Mouse (Mus musculus) forebrain, embryonic 12.5 days (tissue): ENCODE measurements around the gene Gm49387. TPM values are rescaled to one million over a fixed set of nuclear protein-coding genes. Genes with fewer than 3 reads are reported as not detected.

Experiments used
- ATAC-seq: fragments of 200-750 bp; cut with Nextera tagmentation; 2 replicates; pipeline ENCODE4 v1.8.0; 2017; ENCODE audit warnings: moderate TSS enrichment; ENCODE audit not compliant: low FRiP score
- H3K27ac ChIP-seq: fragments of 300-500 bp; sonication (generic); 2 replicates; pipeline ENCODE4 v1.5.1; 2016; ENCODE audit warnings: mild to moderate bottlenecking
- H3K27me3 ChIP-seq: fragments of 300-500 bp; sonication (generic); 2 replicates; pipeline ENCODE4 v1.6.1; 2016; ENCODE audit warnings: mild to moderate bottlenecking
- H3K36me3 ChIP-seq: fragments of 300-500 bp; sonication (generic); replicated peaks from 2 replicates; pipeline ENCODE4 v1.6.1; 2016; ENCODE audit warnings: mild to moderate bottlenecking
- H3K4me1 ChIP-seq: fragments of 300-500 bp; sonication (generic); 2 replicates; pipeline ENCODE4 v1.6.1; 2016
- H3K4me2 ChIP-seq: fragments of 300-500 bp; sonication (generic); 2 replicates; pipeline ENCODE4 v1.6.1; 2016; ENCODE audit warnings: mild to moderate bottlenecking, moderate library complexity
- H3K4me3 ChIP-seq: fragments of 300-500 bp; sonication (generic); replicated peaks from 2 replicates; pipeline ENCODE4 v1.5.1; 2016; ENCODE audit warnings: mild to moderate bottlenecking
- H3K9ac ChIP-seq: fragments of 300-500 bp; sonication (generic); 2 replicates; pipeline ENCODE4 v1.6.1; 2016; ENCODE audit warnings: mild to moderate bottlenecking
- H3K9me3 ChIP-seq: fragments of 300-500 bp; sonication (generic); 2 replicates; pipeline ENCODE4 v1.6.1; 2016
- WGBS: fragments of 180-500 bp; shearing (Covaris S2); methylation state at CpG from one replicate; pipeline ENCODE4 v1.1.7; 2016; 5-methylcytosine and 5-hydroxymethylcytosine counted together
- polyA plus RNA-seq: library from polyadenylated mRNA; unstranded; fragments of >200 nt; fragmentation: Nextera tagmentation; extraction: Ambion mirVana; gene quantifications from 2 replicates; pipeline ENCODE4 v1.2.1, GENCODE M21; 2016

Gene Gm49387
- polyA plus RNA-seq, 1 experiment from 2014 or later: 1.1 TPM

- ATAC-seq: no peak
- Histone ChIP-seq H3K4me1 (peaks cover 49% of the 10 kb centered on the region), H3K4me3 (no peak overlapping the region), H3K27me3 (no peaks in the 10 kb centered on the region), H3K9me3 (no peaks in the 10 kb centered on the region), H3K27ac (peak overlapping the region; percentile 98), H3K4me2 (no peak overlapping the region), H3K9ac (no peak overlapping the region), H3K36me3 (no peaks in the 10 kb centered on the region)
- WGBS: 51% methylated on average over 10 of the region's 10 CpGs
Measured at GRCm38 (mm10) chr14:31659501-31660181, 19.0 kb upstream of the Gm49387 start.

DNA sequence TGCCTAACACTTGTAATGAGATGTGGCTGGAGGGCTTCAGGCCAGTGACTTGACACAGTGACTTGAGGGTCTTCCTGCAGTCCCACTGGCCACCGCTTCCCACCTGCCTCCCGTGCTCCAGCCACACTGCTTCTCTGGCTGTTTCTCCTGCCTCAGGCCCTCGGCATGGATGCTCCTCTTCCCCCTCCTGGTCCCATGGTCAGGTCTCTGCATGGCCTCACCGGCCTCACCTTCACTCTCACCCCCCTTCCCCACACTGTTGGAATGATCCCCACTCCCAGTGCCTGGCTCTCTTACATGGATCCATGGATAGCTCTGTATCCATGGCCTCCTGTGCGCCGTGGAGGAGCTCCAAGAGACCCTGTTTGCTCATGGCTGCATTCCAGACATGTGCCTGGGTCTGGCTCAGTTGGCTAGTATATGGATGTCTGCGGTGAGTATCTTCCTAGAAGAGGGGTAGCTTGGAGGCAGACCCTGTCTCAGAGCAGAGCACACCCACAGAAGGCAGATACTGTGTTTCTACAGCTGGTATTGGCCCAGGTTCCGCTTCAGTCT lies 17.5 kb upstream of the Gm49387 start:
- 89% methylated on average over 8 of the region's 8 CpGs for WGBS
- ATAC-seq: no peak
- Histone ChIP-seq H3K9me3 (no peaks in the 10 kb centered on the region), H3K9ac (no peak overlapping the region), H3K36me3 (no peaks in the 10 kb centered on the region), H3K27me3 (no peaks in the 10 kb centered on the region), H3K4me3 (no peak overlapping the region), H3K4me1 (peaks cover 36% of the 10 kb centered on the region), H3K4me2 (no peak overlapping the region), H3K27ac (no peak overlapping the region)

DNA sequence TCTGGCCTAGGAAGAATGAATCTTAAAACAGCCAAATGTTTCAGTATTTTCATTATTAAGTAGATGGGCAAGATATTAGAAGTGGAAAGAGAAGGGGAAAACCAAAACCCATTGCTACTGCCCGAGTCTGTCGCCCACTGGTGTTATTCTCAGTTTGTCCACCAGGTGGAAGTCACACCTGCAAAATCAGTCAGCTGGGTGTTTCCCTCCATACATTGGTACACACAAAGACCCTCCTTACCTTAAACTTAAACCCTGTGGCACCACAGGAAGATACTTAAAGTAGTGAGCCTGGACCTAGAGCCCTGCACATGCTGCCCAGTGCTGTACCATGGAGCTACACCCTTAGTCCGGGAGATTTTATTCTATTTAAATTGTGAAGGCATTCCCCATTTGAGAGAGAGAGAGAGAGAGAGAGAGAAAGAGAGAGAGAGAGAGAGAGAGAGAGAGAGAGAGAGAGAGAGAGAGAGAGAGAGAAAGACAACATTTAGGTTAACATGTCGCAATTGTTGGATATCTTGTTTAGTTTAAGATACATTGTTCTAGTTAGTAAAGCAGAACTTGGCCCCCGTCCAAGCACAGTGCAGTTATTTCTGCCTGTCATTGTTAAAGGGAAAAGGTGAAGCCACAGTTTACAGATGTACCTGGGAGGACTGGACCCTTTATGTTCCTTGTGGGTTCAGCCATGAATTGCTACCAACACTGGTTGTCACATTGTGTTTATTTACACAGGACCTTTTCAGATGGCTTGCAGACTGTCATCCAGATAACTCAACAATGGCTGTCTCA lies 16.4 kb upstream of the Gm49387 start:
- Histone ChIP-seq H3K27me3 (no peaks in the 10 kb centered on the region), H3K4me3 (no peak overlapping the region), H3K4me1 (peaks cover 25% of the 10 kb centered on the region), H3K36me3 (no peaks in the 10 kb centered on the region), H3K9ac (no peak overlapping the region), H3K27ac (no peak overlapping the region), H3K4me2 (no peak overlapping the region), H3K9me3 (no peaks in the 10 kb centered on the region)
- WGBS: 48% methylated on average over 5 of the region's 5 CpGs
- ATAC-seq: peak; percentile 22; the same call in 1 of the 2 replicates

DNA sequence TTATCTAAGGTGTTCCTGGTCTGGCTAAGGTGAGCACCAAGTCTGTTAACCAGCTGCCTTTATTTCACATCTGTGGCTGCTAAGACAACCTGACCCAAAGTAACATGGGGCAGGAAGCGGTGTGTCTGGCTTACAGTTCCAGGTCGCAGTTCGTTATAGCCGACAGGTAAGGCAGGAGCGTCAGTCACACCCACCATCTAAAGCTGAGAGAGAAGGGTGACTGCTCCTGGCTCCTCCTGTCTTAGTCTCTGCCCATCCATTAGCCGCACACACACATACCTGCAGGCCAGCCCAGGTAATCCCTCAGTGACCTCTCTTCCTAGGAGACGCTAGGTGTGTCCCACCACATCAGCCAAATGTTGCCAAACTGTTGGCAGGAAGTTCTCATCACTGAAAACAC lies 15.7 kb upstream of the Gm49387 start:
- Histone ChIP-seq H3K36me3 (no peaks in the 10 kb centered on the region), H3K4me1 (peaks cover 21% of the 10 kb centered on the region), H3K4me2 (no peak overlapping the region), H3K9me3 (no peaks in the 10 kb centered on the region), H3K4me3 (no peak overlapping the region), H3K9ac (no peak overlapping the region), H3K27me3 (no peaks in the 10 kb centered on the region), H3K27ac (no peak overlapping the region)
- no peak for ATAC-seq
- 83% methylated on average over 7 of the region's 7 CpGs for WGBS

DNA sequence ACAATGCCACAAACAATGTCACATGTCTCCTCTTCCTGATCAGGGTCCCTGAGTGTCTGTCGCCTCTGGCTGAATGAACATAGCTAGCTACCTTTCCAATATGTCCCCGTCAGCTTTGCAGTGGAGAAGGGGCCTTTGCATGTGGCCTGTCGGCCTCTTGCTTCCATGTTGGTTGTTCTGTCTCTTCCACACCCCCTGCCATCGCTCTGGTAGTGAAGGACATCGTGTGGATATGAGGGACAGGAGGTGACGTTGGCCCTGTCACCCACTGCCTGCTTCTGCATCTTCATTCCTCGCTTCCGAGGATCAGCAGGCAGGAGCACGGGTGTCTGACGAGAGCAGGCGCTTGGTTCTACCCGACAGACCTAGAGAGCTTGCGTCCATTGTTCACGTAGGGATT lies 14.7 kb upstream of the Gm49387 start:
- no peaks in the 10 kb centered on the region for H3K36me3 ChIP-seq
- 72% methylated on average over 14 of the region's 14 CpGs for WGBS
- no peak overlapping the region for H3K4me2 ChIP-seq
- no peak for ATAC-seq
- H3K9me3 ChIP-seq: no peaks in the 10 kb centered on the region
- peaks cover 13% of the 10 kb centered on the region for H3K4me1 ChIP-seq
- no peak overlapping the region for H3K4me3 ChIP-seq
- no peaks in the 10 kb centered on the region for H3K27me3 ChIP-seq
- no peak overlapping the region for H3K9ac ChIP-seq
- no peak overlapping the region for H3K27ac ChIP-seq

- H3K4me1 ChIP-seq: peaks cover 9% of the 10 kb centered on the region
Measured at GRCm38 (mm10) chr14:31654816-31655215, 14.1 kb upstream of the Gm49387 start.

DNA sequence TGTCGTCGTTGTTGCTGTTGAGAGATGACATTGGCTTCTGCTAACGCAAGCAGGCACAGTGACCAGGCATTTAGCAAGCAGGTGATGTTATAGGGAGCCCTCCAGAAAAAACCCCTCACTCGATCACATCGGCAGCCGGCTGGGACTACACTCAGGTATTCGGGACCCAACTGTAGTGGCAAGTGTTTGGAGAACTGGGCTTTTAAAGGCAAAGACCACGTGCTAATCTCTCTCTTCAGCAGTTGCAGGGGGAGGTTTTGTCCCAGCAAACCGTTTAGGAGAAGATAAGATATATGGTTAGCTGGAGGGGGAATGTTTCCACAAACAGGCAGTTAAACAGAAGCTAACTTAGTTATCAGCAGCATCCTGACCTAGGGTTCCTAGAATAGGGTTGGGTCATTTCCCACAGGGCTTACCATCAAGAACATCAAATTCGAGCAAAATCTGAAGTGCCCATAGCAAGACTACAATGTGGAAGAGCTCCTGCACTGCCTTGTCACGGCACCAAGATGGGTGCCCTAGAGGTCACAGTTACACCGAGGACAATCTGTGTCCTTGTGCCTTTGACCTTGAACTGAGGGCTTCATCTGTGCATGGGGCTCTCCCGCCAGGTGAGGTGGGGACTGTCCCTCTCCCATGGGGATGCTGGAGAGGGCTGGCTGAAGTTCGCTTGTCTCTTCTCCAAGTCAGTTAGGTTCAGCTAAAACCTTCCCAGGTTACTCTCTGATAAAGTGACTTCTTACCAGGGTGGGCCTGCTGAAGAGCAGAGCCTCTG lies 12.6 kb upstream of the Gm49387 start:
- Histone ChIP-seq H3K4me1 (0 out of 2 replicates have a peak, but pooled peaks cover 3% of the 10 kb centered on the region), H3K36me3 (no peaks in the 10 kb centered on the region), H3K9ac (no peak overlapping the region), H3K27ac (no peak overlapping the region), H3K27me3 (no peaks in the 10 kb centered on the region), H3K9me3 (no peaks in the 10 kb centered on the region), H3K4me2 (no peak overlapping the region), H3K4me3 (no peak overlapping the region)
- 83% methylated on average over 14 of the region's 14 CpGs for WGBS
- no peak for ATAC-seq

More at GRCm38 (mm10) chr14:31654816-31655215, 14.1 kb upstream of the Gm49387 start:
- no peak overlapping the region for H3K4me2 ChIP-seq
- 84% methylated on average over 5 of the region's 5 CpGs for WGBS
- no peak overlapping the region for H3K27ac ChIP-seq
- no peak overlapping the region for H3K9ac ChIP-seq
- H3K27me3 ChIP-seq: no peaks in the 10 kb centered on the region
- no peak overlapping the region for H3K4me3 ChIP-seq
- H3K9me3 ChIP-seq: no peaks in the 10 kb centered on the region
- no peak for ATAC-seq
- no peaks in the 10 kb centered on the region for H3K36me3 ChIP-seq

DNA sequence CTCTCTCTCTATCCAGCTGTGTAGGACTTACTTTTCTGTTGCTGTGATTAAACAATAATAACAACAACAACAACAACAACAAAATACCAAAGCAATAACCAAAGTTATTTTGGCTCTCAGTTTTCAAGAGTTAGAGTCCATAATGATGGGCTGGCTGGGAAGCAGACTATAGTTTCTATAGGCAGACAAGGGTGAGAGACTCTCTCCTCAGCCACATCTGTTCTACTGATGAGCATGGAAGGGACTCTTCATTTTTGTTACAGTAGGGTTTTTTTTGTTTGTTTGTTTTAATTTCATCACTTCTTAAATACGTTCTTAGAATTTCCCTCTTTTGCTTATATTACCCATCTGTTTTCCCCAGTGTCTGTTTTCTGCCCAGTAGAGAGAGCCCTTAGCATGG lies 11.9 kb upstream of the Gm49387 start:
- Histone ChIP-seq H3K27me3 (no peaks in the 10 kb centered on the region), H3K4me2 (no peak overlapping the region), H3K4me3 (no peak overlapping the region), H3K36me3 (no peaks in the 10 kb centered on the region), H3K27ac (no peak overlapping the region), H3K9ac (no peak overlapping the region), H3K4me1 (0 out of 2 replicates have a peak, but pooled peaks cover 3% of the 10 kb centered on the region), H3K9me3 (no peaks in the 10 kb centered on the region)
- no peak for ATAC-seq
- 93% methylated on average over 1 of the region's 1 CpGs for WGBS

DNA sequence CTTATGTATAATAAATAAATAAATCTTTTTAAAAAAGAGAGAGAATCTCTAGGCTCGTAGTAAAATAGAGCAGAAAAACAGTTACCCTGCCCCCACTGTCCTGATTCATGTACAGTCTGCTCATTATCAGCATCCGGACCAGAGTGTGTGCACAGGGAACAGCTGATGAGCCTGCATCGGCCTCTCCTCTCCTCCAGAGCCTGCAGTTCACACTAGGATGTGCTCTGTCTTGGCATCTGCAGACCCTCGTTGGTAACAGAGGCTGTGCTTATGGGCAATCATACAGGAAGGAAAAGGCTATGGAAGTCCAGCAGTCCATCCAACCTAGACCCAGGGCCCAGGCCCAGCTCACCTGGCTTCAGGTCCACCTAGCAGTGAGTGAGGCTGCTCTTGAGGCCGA lies 11.4 kb upstream of the Gm49387 start:
- Histone ChIP-seq H3K27ac (no peak overlapping the region), H3K4me2 (no peak overlapping the region), H3K27me3 (no peaks in the 10 kb centered on the region), H3K9me3 (no peaks in the 10 kb centered on the region), H3K9ac (no peak overlapping the region), H3K4me3 (no peak overlapping the region), H3K4me1 (no peaks in the 10 kb centered on the region), H3K36me3 (no peaks in the 10 kb centered on the region)
- WGBS: 78% methylated on average over 5 of the region's 5 CpGs
- ATAC-seq: no peak

GRCm38 (mm10) chr14:31651206-31651605 lies 10.5 kb upstream of the Gm49387 start:
- no peaks in the 10 kb centered on the region for H3K9me3 ChIP-seq
- no peak for ATAC-seq
- H3K9ac ChIP-seq: no peak overlapping the region
- H3K4me3 ChIP-seq: no peak overlapping the region
- no peaks in the 10 kb centered on the region for H3K4me1 ChIP-seq
- 90% methylated on average over 7 of the region's 7 CpGs for WGBS
- no peaks in the 10 kb centered on the region for H3K36me3 ChIP-seq
- no peak overlapping the region for H3K27ac ChIP-seq
- no peaks in the 10 kb centered on the region for H3K27me3 ChIP-seq
- no peak overlapping the region for H3K4me2 ChIP-seq

DNA sequence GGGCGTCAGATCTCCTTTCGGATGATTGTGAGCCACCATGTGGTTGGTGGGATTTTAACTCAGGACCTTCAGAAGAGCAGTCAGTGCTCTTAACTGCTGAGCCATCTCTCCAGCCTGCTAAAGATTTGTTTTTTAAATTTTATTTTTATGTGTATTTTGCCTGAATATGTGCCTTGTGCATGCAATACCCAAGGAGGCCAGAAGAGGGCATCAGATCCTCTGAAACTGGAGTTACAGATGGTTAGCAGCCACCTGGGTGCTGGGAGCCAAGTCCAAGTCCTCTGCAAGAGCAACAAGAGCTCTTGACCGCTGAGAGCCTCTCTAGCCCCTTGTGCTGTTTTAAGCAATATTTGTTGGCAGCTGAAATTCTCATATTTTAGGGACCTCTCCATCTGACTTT lies 9.7 kb upstream of the Gm49387 start:
- Histone ChIP-seq H3K4me1 (no peaks in the 10 kb centered on the region), H3K9ac (no peak overlapping the region), H3K36me3 (no peaks in the 10 kb centered on the region), H3K27me3 (no peaks in the 10 kb centered on the region), H3K27ac (no peak overlapping the region), H3K4me2 (no peak overlapping the region), H3K9me3 (no peaks in the 10 kb centered on the region), H3K4me3 (no peak overlapping the region)
- 96% methylated on average over 3 of the region's 3 CpGs for WGBS
- no peak for ATAC-seq

DNA sequence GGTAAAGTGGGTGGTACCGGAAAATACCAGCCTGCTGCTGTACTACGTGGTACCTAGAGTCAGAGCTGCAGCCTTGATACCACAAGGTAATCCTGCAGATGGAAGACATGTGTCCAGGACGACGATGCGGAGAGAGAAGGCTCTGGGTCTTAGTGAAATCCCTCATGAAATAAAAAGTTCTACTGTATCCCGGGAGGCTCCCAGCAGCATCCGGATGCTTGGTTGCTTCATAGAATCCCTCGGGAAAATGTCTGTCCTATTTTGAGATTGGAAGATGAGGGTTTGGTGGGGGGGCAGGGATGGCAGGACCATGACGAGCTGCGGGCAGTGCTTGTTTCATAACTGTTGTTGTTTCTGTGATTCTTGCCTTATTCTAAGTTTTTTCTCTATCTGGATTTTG lies 7.3 kb upstream of the Gm49387 start:
- no peaks in the 10 kb centered on the region for H3K9me3 ChIP-seq
- no peaks in the 10 kb centered on the region for H3K27me3 ChIP-seq
- ATAC-seq: no peak
- no peak overlapping the region for H3K4me3 ChIP-seq
- H3K27ac ChIP-seq: no peak overlapping the region
- no peaks in the 10 kb centered on the region for H3K4me1 ChIP-seq
- 90% methylated on average over 10 of the region's 10 CpGs for WGBS
- H3K9ac ChIP-seq: no peak overlapping the region
- no peaks in the 10 kb centered on the region for H3K36me3 ChIP-seq
- no peak overlapping the region for H3K4me2 ChIP-seq
